Mouse (Mus musculus): ENCODE data around the gene Aaed1.
"Not testable (repeated sequence)": the region's sequence is repeated elsewhere in the genome, so short reads cannot be mapped to it uniquely, and the experiment has no call there.

Gene Aaed1

DNA sequence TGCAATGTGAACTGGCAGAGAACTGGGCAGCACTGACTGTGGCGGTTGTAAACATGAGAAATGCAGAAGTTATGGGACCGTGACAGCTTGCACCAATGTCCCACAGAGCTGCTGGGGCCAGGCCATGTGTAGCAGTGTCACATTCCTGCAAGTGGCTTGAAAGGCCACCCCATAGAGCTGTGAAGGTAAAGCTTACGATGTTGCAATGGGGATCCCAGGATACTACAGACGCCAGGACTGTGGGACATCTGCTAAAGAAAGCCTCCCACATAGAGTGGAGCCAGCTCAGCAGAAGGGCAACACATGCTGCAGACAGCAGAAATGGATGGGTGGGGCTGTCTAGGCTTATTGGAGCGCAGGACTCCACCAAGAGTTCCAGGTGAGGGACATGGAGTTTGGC lies 5.0 kb downstream of the Aaed1 start:
- DNase-seq (ENCODE audit: low spot score): no peak

DNA sequence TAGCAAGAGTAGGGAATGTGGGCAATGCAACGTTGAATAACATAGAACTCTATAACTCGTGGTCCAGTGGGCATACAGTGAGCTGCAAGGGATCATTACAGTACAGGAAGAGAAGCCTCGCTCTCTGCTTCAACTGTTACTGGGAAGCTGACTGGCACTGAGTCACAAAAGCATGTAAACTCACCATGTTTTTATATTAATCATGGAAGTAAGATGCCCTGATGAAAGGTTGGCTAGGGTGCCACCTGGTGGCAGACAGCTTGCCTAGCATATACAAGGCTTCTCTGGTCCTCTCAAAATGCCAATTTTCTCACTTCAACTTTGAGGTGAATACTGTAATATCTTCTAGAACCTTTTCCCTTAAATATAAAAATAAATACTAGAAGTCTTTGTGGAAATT lies 6.4 kb downstream of the Aaed1 start:
- DNase-seq (ENCODE audit: low spot score): peak; percentile 77

DNA sequence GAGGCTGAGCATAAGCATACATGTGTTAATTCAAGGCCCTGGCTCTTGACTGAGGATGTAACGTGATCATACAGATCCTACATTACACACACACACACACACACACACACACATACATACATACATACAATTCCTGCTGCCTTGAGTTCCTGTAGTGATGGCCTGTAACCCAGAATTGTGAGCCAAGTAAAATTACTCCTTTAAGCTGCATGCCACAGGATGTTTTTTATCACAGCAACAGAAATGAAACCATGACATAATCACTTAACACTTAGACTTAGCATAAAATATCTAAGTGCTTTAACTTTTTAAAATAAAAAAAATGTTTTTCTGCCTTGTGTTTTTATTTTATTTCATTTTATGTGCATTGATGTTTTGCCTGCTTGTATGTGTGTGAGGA lies 13.4 kb downstream of the Aaed1 start:
- no peak for DNase-seq (ENCODE audit: low spot score)

DNA sequence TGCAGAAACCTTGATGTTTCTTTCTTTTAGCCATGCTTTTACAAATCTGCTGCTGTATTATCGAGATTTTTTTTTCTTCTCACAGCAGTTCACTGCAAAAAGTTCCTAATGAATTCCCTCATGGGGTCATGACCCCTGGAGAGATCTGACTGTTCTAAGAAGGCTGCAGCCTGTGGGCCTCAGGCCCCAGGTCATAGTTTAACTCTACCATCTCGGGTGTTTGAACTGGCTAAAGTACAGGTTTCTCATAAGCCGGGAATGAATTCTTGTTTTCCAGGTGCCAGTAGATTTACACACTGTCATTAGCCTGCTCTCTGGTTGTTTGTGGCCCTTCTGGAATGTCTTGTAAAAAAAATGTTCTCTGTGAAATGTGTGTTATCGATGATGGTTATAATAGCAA lies 25.7 kb downstream of the Aaed1 start:
- peak; percentile 35 for DNase-seq (ENCODE audit: low spot score)

DNA sequence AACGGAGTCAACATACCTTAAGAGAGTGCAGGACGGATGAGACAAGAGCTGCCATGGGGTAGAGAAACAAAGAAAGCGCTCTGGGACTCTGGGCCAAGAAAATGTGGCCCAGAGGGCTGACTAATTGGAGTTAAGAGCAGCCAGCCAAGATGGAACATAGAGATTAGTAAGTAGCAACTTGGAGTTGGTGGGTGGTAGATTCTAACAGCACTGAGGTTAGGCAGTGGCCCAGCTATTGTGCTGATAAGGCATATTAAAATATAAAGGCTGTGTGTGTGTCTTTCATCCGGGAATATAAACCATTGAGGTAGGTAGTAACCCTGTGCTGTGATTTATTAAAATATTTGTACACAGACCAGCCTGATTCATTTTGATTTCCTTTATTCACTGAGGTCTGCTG lies 26.2 kb downstream of the Aaed1 start:
- DNase-seq (ENCODE audit: low spot score): no peak

DNA sequence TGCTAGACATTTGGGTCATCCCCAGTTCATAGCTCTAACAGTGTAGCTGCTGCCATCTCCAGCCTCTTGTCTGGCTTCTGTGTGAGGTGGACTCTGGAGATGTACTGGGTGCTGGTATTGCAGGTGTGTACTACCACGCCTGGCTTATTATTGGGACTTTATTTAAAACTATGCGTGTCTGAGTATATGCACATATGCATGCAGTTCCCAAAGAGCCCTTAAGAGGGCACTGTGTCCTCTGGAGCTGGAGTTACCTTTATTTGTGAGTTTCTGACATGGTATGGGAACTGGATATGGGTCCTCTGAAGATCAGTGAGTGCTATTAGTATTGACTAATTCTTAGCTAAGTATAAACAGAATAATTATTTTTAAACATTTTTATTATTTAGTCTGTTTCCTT lies 27.8 kb downstream of the Aaed1 start:
- no peak for DNase-seq (ENCODE audit: low spot score)

DNA sequence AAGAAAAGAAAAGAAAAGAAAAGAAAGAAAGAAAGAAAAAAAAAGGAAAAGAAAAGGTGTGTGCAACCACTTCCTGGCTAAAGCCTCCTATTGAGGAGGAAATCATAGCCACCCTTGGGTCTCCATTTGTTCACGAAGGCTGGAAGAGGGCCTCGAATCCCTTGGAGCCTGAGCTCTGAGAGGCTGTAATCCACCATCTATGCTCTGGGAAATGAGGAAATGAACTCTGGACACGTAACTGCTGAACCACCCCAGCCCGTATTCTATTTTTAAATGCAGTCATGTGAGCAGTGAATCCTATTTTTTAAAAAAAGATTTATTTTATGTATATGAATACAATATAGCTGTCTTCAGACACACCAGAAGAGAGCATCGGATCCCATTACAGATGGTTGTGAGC lies 31.6 kb downstream of the Aaed1 start:
- DNase-seq (ENCODE audit: low spot score): no peak

DNA sequence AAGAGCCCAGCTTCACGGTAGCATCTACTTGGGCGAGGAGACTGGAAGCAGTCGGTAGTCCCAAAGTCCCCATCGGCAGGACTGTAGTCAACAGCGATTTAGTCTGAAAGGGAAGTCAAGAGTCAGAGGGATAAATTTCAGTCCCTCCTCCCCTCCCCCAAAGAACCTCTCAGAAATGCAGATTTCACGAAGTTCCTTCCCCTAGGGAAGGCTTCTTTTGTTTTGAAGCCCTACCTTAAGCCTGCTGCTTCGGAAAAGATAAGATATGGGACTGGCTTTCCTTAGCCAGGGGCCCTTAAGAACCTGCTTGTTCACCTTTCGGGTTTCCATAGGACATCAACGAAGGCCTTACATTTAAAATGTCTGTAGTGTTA lies 36.8 kb downstream of the Aaed1 start:
- DNase-seq (ENCODE audit: low spot score): peak; percentile 60

DNA sequence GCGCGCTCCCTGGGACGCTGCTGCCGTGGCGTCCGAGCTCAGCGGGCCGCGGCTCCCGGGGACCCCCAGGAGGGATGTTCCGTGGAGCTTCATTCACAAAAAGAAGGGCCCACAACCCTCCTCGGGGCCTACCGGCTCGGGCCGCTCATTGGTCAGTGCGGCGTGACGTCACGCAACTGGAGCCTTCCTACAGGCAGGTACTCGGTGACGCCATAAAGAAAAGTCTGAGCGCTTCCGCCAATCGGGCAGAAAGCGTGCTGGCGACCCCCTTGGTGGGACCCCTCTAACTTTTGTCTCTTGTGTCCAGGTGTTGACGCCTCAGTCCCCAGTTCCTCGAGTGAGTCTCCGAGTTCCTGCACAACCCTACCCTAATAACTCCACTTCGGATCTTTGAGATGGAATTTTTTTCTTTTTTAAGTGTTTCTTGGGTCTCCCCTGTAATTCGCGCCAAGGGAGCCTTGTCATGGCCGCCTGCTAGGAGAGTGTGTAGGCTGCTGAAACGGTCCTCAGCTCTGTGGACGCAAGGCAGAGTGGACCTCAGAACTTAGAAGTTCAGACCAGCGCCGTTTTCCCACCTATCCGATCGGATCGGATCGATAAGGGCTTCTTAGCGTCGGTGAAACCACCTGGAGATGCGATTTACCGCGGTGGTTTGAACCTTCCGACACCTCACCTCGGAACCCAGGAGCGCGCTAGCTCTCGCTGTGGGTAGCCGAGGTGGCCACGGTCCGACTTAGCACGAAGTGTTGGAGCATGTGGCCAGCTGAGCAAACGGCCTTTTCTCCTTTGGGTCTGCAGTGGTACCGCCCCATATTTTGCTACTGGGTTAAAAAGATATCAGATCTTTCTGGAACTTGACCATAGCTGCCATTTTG lies 37.4 kb downstream of the Aaed1 start, which contains the start of gene Cdc14b:
Cdc14b (minus strand) TSS at position 412 of the 875 bp plus-strand sequence.
- peak; percentile 97 for DNase-seq (ENCODE audit: low spot score)

DNA sequence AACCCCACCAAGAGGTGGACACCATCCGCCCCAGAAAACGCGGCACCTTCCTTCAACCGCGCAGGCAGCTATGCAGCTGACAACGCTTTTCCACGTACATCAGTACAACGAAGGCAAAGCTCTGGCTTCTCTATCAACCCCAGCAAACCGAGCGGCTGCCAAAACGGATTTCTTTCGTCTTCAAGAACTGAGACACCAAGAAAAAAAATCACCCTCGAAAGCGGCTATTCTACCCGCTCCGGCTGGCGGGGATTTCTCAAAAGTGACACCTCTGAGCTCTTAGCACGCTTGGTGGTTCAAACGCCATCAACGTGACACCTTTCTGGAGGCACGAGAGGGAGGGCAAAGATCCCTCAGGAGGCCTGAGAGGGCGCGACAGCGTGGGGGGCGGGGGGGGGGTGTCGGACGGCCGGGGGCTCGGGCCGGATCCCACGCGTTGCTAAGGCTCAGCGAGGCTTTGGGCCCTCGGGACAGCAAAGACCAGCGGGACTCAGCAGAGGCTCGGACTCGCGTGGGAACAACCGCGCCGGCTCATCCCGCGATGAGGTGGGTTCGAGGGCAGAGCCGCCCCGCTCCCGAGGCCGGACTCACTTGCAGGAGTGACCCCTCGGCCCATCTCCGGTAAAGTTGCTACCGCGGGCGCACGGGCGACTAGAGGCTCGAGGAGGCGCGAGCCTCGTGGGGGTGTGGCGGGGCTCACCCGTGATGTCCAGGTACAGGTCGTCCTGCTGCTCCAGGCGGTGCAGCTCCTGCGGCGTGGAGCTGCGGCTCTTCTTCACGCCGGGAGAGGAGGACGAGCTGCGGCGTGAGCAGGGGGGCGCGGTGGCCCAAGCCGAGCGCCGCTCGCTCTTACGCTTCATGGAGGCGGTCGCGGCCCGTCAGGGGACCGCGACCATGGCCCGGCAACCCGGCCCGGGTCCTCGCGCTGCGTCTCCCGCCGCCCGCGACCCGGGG lies 38.3 kb downstream of the Aaed1 start:
- DNase-seq (ENCODE audit: low spot score): peak; percentile 65

DNA sequence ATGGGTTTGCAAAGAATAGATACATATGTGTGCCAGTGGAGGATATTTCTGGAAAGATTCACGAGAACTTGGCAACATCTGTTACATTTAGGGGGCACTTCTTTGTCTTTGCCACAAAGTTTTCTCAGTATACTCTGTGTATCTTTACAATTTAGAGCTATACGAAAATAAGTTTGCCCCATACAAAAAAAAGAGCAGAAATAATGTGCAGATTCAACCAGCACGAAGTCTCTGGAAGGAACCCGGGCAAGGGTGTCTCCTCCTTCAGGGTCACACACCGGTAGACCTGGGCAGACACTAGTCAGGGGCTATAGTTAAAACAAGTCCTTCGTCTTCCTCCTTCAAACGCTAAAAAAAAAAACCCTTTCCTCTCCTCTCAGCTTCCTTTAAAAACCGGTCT lies 39.2 kb downstream of the Aaed1 start:
- no peak for DNase-seq (ENCODE audit: low spot score)

DNA sequence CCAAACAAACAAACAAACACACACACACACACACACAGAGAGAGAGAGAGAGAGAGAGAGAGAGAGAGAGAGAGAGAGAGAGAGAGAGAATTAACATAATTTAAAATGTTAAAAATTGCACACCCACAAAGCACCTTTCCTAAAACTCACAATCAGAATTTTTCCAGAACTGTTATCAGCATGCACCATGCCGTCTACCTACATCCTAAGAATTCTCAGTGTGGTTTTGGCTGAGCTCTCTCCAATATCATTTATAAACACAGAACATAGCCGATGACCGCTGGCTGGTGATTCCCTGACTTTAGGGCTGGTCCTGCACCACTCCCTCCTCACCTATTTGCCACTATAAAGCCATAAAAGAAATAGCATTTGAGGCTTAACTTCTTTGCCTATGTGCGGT lies 44.1 kb downstream of the Aaed1 start:
- no peak for DNase-seq (ENCODE audit: low spot score)

DNA sequence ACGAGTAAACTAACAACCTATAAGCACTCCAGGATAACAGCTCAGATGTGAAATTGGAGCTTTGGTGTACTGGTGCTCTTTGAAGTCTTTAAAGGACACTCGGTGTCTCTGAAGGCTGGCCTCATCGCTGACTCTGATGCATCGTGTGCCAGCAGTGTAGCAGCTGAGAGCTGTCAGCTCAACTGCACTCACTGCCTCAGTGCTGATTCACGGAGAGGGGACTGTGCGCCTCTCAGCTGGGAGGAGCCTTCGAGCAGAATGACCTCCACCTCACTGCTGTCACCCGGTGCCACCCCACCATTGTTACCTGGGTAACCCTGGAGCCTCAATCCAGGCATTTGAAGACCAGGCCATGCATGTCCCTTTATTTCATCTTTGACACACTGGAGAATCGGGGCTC lies 45.4 kb downstream of the Aaed1 start:
- no peak for DNase-seq (ENCODE audit: low spot score)

DNA sequence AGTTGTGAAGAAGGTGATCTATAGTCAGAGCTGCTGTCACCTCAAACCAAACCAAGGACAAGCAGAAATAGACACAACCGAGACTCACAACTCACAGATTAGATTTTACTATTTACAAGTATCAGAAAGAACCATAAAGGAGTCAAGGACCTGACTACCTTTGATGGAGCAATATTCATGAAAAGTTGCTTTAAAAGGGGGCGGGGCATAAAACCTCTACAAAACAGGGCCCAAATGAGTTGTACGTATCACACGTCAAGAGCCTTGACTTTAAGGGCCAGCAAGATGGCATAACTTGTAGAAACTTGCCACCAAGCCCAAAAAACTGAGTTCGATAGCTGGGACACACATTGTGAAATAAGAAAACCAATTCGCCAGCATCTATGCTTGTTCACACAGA lies 47.9 kb downstream of the Aaed1 start:
- DNase-seq (ENCODE audit: low spot score): no peak

DNA sequence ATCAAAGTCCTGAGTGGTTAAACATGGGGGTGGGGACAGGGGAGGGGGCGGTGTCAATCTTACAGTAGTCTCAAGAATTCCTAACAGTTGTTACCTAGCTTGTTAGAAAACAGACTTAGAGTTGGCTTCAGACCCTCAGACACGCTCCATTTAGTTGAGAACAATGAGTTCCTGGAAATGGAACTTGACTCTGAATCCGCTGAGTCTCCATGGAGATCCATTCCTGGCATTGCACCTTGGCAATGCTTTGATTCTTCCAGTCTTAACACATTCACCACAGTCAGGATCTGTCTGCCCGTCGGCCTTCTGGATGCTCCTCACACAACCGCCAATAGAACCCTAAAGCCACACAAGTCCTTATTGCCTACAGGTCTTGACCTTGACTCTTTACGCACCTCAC lies 52.6 kb downstream of the Aaed1 start:
- DNase-seq (ENCODE audit: low spot score): no peak

DNA sequence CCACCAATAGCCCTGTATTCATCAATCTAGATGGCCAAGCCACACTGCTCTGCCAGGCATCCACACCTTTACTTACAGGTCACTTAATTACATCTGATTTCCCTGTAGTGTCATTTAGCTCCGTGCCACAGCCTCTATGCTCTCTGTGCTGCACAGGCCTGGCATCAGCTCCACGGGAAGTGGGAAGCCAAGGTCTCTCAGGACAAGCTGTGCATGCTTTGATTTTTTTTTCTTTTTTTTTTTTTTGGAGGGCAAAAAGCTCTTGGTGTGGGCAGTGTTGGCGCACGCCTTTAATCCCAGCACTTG lies 54.0 kb downstream of the Aaed1 start:
- DNase-seq (ENCODE audit: low spot score): no peak

DNA sequence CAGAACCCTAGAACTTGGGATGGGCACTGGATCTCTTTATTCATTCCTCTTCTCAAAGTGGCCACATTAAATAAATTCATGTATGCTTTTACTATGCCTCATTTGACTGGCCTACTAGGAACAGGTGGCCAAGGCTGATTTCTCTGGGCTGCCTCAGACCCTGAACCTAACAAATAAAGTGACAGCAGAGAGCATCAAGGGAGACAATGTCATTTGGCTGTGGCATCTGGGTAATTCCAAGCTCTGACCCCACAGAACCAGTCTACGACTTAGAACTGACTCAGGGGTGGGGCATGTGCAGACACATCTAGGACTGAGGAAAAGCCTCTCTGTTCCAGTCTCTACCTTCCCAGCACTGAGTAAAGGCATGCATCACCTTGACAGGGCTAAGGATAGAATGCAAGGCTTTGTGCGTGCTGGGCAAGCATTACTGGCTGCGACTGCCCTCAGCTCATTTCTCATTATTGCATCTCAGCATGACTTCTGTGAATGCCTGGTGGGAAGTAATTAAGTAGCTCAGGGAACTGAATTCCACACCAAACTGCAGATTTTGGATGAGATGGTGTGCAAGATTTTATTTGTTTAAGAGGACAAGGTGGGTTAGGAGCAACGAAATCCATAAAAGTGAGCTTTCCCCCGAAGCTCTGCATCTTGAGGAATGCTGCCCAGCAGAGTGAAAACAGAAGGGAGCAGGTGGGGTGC lies 54.5 kb downstream of the Aaed1 start:
- peak; percentile 24 for DNase-seq (ENCODE audit: low spot score)

DNA sequence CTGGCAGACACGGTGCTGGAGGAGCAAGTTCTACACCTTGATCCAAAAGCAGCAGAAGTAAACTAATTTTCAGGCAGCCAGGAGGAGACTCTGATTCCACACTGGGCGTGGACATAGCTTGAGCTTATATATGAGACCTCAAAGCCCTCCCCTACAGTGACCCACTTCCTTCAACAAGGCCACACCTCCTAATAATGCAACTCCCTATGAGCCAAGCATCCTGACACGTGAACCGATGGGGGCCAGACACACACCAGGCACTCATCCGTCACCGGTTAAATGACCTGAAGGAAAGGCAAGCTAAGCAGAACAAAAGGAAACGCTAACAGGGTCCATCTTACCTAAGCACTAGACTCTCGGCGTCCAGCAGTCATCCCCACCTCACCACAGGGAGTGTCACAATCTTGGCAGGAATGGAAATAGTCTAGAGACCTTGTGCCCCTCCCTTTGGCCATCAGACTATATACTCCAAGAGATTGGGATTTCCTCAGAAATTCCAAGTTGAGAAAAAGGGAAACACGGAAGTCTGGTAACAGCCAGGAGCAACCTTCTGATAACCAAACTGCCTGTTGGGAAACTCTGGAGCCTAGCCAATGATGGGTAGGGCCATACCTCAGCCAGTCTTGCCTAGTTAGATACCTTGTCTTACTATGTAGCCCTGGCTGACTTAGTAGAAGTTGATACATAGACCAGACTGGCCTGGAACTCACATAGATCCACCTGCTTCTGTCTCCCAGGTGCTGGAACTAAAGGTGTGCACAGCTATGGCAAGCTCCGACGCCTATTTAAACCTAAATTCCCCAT lies 55.3 kb downstream of the Aaed1 start:
- no peak for DNase-seq (ENCODE audit: low spot score)

DNA sequence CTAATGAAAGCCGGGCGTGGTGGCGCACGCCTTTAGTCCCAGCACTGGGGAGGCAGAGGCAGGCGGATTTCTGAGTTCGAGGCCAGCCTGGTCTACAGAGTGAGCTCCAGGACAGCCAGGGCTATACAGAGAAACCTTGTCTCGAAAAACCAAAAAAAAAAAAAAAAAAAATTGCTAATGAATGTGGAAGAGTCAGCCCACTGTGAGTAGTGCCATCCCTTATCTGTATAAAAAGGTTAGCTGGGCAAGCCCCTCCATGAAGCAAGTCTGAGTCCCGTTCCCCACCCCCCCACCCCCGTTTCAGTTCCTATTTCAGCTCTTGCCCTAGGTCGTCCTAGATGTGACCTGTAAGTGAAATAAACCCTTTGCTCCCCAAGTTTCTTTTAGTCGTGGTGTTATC lies 58.3 kb downstream of the Aaed1 start:
- DNase-seq (ENCODE audit: low spot score): not testable (repeated sequence)

DNA sequence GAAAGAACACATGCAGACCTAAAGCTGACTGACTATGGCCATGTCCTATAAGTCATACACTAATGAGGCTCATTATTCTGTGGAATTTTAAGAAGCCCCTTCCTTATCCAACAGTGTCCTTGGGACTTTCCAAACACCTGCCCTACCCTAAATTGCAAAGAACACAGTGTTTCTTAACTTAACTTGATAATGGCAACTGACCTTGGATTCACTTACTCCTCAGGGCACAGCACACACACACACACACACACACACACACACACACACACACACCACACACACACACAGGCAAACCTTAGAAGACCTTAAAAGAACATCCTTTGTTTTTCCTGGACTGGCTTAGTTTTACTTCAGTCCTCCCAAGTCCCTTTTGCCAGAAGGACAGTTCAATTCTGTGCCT lies 58.8 kb downstream of the Aaed1 start:
- no peak for DNase-seq (ENCODE audit: low spot score)

DNA sequence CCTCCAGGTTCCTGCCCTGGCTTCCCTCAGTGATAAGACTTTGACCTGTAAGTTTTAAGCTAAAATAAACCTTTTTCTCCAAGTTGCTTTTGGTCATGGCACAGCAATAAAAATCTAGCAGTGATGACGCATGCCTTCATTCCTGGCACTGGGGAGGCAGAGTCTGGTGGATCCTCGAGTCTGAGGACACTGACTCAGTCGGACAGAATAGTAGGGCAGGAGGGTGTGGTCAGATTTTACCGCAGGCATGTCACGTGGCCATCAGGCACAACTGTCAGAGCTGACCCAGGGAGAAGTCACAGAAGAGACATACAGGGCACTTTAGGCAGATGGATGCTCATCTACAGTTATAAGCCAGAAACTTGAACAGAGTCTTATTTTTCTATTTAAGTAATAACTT lies 60.4 kb downstream of the Aaed1 start:
- DNase-seq (ENCODE audit: low spot score): no peak

DNA sequence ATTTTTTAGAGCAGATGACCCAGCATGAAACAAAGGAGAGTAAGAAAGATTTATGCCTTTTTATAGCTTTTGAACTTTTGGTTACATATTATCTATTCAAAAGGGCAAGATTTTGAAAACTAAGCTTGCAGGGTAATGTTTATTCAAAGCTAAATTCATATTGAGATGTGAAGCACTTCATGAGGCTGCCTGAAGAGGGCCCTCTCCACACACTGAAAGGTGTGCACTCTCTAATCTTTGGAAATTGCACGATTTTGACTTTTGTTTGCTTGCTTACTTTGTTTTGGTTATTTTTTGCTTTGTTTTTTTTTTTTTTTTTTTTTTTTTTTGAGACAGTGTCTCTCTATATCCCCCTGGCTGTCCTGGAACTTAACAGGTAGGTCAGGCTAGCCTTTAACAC lies 62.1 kb downstream of the Aaed1 start:
- peak; percentile 51 for DNase-seq (ENCODE audit: low spot score)
